Mouse (Mus musculus) intestine, embryonic 15.5 days (tissue): ENCODE measurements around the gene Cdc42se1. TPM values are rescaled to one million over a fixed set of nuclear protein-coding genes. Genes with fewer than 3 reads are reported as not detected.
A peak's percentile ranks its signal among the peaks of the same experiment; 100 is the strongest.

Experiments used
- ATAC-seq: fragments of 200-750 bp; cut with Nextera tagmentation; 2 replicates; pipeline ENCODE4 v1.8.0; 2017; ENCODE audit warnings: moderate TSS enrichment, moderate library complexity
- H3K27ac ChIP-seq: fragments of 300-500 bp; sonication (generic); 2 replicates; pipeline ENCODE4 v1.5.1; 2015; ENCODE audit warnings: mild to moderate bottlenecking, inconsistent platforms
- H3K27me3 ChIP-seq: fragments of 300-500 bp; sonication (generic); replicated peaks from 2 replicates; pipeline ENCODE4 v1.6.1; 2015; ENCODE audit warnings: inconsistent platforms
- H3K36me3 ChIP-seq: fragments of 300-500 bp; sonication (generic); 2 replicates; pipeline ENCODE4 v1.6.1; 2015; ENCODE audit warnings: inconsistent platforms
- H3K4me1 ChIP-seq: fragments of 300-500 bp; sonication (generic); replicated peaks from 2 replicates; pipeline ENCODE4 v1.6.1; 2015; ENCODE audit warnings: inconsistent platforms
- H3K4me2 ChIP-seq: fragments of 300-500 bp; sonication (generic); replicated peaks from 2 replicates; pipeline ENCODE4 v1.6.1; 2015; ENCODE audit warnings: mild to moderate bottlenecking, inconsistent platforms
- H3K4me3 ChIP-seq: fragments of 300-500 bp; sonication (generic); replicated peaks from 2 replicates; pipeline ENCODE4 v1.5.1; 2015; ENCODE audit warnings: inconsistent platforms
- H3K9ac ChIP-seq: fragments of 300-500 bp; sonication (generic); 2 replicates; pipeline ENCODE4 v1.6.1; 2015; ENCODE audit warnings: inconsistent platforms
- H3K9me3 ChIP-seq: fragments of 300-500 bp; sonication (generic); 2 replicates; pipeline ENCODE4 v1.6.1; 2016; ENCODE audit warnings: inconsistent platforms
- WGBS: fragments of 180-500 bp; shearing (Covaris S2); methylation state at CpG from one replicate; pipeline ENCODE4 v1.1.7; 2015; 5-methylcytosine and 5-hydroxymethylcytosine counted together
- polyA plus RNA-seq: library from polyadenylated mRNA; unstranded; fragments of >200 nt; fragmentation: Nextera tagmentation; extraction: Ambion mirVana; gene quantifications from 2 replicates; pipeline ENCODE4 v1.2.1, GENCODE M21; 2015

The Cdc42se1 gene
- polyA plus RNA-seq, result 70.2 and 74.3 TPM in 2 replicates

DNA sequence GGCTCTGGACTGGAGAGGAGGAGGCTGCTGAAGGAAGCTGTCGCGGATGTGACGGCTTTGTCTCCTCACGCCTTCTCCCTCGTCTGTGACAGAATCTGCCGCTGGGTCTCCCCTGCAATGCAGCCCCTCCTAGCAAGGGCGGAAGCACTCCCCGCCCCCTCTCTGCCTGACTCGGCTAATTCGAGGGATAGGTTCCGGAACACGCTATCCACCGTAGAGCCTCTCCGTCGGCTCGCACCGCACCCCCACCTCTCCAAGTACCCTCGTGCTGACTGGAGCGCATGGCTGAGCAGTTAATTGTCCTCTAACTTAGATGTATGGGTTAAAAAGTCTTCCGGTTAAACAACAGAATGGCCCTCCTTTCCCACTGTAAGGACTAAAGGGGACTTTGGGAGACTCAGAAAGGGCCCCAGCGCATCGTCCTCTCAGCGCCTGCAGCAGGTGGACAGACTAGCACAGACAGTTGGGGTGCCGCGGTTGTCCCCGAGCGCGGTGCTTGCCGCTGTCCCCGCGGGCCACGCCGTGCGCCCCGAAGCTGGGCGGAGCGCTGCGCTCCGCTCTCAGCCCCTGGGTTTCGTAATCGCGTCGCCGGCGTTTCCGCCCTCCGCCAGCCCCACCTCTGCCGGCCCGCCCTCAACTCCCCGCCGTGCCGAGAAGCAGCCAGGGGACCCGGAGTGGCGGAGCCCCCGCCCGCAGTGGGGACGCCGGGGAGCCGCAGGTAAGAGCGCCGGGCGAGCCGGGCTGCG lies at the start of gene Cdc42se1:
TSS of gene Cdc42se1 (plus strand) at position 585 of the 746 bp plus-strand sequence.
- Histone ChIP-seq H3K4me2 (peak within 1 kb of the TSS; percentile 86), H3K27me3 (no peaks in the 10 kb centered on the region), H3K4me1 (peaks cover 14% of the 10 kb centered on the region), H3K4me3 (peak within 1 kb of the TSS; percentile 87), H3K27ac (peak within 1 kb of the TSS; percentile 97), H3K9me3 (no peaks in the 10 kb centered on the region), H3K9ac (peak within 1 kb of the TSS; percentile 95), H3K36me3 (peaks cover 25% of the 10 kb centered on the region)
- under 1% methylated on average over 62 of the region's 64 CpGs for WGBS
- peak; percentile 92 for ATAC-seq

DNA sequence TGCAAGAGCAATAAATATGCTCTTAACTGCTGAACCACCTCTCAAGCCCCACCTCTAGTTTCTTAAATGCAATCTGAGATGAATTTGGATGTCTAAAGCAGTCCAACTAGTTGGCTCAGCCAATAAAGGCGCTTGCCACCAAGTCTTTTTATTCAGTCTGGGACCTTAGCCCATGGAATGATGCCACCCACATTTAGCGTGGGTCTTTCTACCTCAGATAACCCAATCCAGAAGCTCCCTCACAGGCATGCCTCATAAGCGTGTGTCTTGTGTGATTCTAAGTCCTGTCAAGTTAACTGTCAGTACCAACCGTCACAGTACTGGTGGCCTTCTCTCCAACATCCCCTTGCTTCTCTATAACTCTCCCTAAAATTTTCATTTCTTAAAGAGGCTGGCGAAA lies 49.6 kb upstream of the Cdc42se1 start:
- Histone ChIP-seq H3K9me3 (no peaks in the 10 kb centered on the region), H3K27me3 (0 out of 2 replicates have a peak, but pooled peaks cover 3% of the 10 kb centered on the region), H3K4me3 (no peak overlapping the region), H3K36me3 (0 out of 2 replicates have a peak, but pooled peaks cover 2% of the 10 kb centered on the region), H3K4me2 (no peak overlapping the region), H3K9ac (no peak overlapping the region), H3K27ac (no peak overlapping the region), H3K4me1 (0 out of 2 replicates have a peak, but pooled peaks cover under 1% of the 10 kb centered on the region)
- no peak for ATAC-seq
- WGBS, result 87% methylated on average over 5 of the region's 5 CpGs

DNA sequence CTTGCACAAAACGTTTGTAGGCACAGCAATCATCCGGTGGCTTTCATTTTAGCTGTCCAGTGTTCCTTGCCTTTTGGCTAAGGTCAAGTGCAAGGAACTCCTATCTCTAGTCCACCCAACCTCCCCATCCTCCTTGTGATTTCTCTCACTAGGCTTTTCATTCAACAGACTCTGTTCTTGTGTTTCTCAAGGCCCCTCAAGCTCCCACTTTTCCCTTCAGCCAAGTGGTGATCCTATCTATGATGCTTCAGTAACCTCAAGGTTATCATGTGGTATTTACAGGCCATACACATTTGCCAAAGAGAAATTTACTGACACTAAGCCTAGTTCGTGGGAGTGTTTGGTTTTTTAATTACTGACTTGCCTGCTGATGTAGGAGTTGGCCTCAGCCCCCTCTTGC lies 48.6 kb upstream of the Cdc42se1 start:
- Histone ChIP-seq H3K9me3 (no peaks in the 10 kb centered on the region), H3K27me3 (no peaks in the 10 kb centered on the region), H3K4me2 (no peak overlapping the region), H3K4me3 (no peak overlapping the region), H3K36me3 (peaks cover 9% of the 10 kb centered on the region; the same call in 1 of the 2 replicates), H3K9ac (no peak overlapping the region), H3K27ac (no peak overlapping the region), H3K4me1 (no peaks in the 10 kb centered on the region)
- ATAC-seq, result no peak
- WGBS, result 56% methylated on average over 3 of the region's 3 CpGs

GRCm38 (mm10) chr3:95181841-95182240 lies 46.7 kb upstream of the Cdc42se1 start:
- no peaks in the 10 kb centered on the region for H3K4me1 ChIP-seq
- no peak for ATAC-seq
- no peaks in the 10 kb centered on the region for H3K9me3 ChIP-seq
- H3K4me3 ChIP-seq, result no peak overlapping the region
- 50% methylated on average over 1 of the region's 1 CpGs for WGBS
- H3K27me3 ChIP-seq, result no peaks in the 10 kb centered on the region
- H3K36me3 ChIP-seq, result peaks cover 16% of the 10 kb centered on the region
- no peak overlapping the region for H3K4me2 ChIP-seq
- H3K27ac ChIP-seq, result no peak overlapping the region
- H3K9ac ChIP-seq, result no peak overlapping the region

- H3K27me3 ChIP-seq, result no peaks in the 10 kb centered on the region
- no peak for ATAC-seq
- no peaks in the 10 kb centered on the region for H3K9me3 ChIP-seq
- no peak overlapping the region for H3K4me2 ChIP-seq
- WGBS, result 91% methylated on average over 9 of the region's 9 CpGs
- H3K36me3 ChIP-seq, result peaks cover 29% of the 10 kb centered on the region
- no peak overlapping the region for H3K27ac ChIP-seq
- no peaks in the 10 kb centered on the region for H3K4me1 ChIP-seq
- no peak overlapping the region for H3K4me3 ChIP-seq
- H3K9ac ChIP-seq, result no peak overlapping the region
Measured at GRCm38 (mm10) chr3:95184796-95185577, 43.5 kb upstream of the Cdc42se1 start.

- H3K9ac ChIP-seq, result no peak overlapping the region
- no peak overlapping the region for H3K4me3 ChIP-seq
- H3K27me3 ChIP-seq, result no peaks in the 10 kb centered on the region
- H3K27ac ChIP-seq, result no peak overlapping the region
- no peak for ATAC-seq
- H3K36me3 ChIP-seq, result peaks cover 34% of the 10 kb centered on the region
- 88% methylated on average over 2 of the region's 2 CpGs for WGBS
- no peaks in the 10 kb centered on the region for H3K4me1 ChIP-seq
- H3K9me3 ChIP-seq, result no peaks in the 10 kb centered on the region
- no peak overlapping the region for H3K4me2 ChIP-seq
Measured at GRCm38 (mm10) chr3:95186100-95186499, 42.4 kb upstream of the Cdc42se1 start.

- H3K4me2 ChIP-seq, result no peak overlapping the region
- no peak overlapping the region for H3K9ac ChIP-seq
- no peaks in the 10 kb centered on the region for H3K9me3 ChIP-seq
- no peak for ATAC-seq
- WGBS, result 86% methylated on average over 6 of the region's 6 CpGs
- peaks cover 34% of the 10 kb centered on the region for H3K36me3 ChIP-seq
- no peaks in the 10 kb centered on the region for H3K27me3 ChIP-seq
- H3K4me3 ChIP-seq, result no peak overlapping the region
- H3K27ac ChIP-seq, result no peak overlapping the region
- no peaks in the 10 kb centered on the region for H3K4me1 ChIP-seq
Measured at GRCm38 (mm10) chr3:95186888-95187287, 41.6 kb upstream of the Cdc42se1 start.

DNA sequence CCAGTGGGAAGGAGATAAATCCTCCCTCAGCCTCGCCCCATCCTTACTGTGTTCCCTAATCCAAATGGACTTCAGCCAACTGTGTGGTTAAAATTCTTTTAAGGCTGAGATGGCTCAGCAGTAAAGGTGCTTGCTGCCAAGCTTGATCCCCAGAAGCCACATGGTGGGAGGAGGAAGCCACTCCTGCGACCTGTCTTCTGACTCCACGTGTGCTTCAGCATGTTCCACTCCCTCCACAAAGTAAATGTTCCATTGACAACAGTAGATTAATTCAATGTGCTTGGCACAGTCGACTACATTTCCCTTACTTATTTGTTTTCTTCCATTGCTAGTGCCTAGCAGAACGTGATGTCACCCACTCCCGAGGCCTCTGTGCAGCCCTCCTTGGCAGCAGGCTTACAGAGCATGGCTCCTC lies 33.8 kb upstream of the Cdc42se1 start:
- H3K36me3 ChIP-seq, result peaks cover 31% of the 10 kb centered on the region
- no peaks in the 10 kb centered on the region for H3K4me1 ChIP-seq
- no peak overlapping the region for H3K27ac ChIP-seq
- H3K9me3 ChIP-seq, result no peaks in the 10 kb centered on the region
- no peak overlapping the region for H3K9ac ChIP-seq
- no peak overlapping the region for H3K4me3 ChIP-seq
- no peaks in the 10 kb centered on the region for H3K27me3 ChIP-seq
- 82% methylated on average over 6 of the region's 6 CpGs for WGBS
- no peak overlapping the region for H3K4me2 ChIP-seq
- no peak for ATAC-seq

- Histone ChIP-seq H3K27ac (no peak overlapping the region), H3K27me3 (no peaks in the 10 kb centered on the region), H3K4me1 (no peaks in the 10 kb centered on the region), H3K9me3 (no peaks in the 10 kb centered on the region), H3K4me2 (no peak overlapping the region), H3K36me3 (peaks cover 32% of the 10 kb centered on the region), H3K4me3 (no peak overlapping the region), H3K9ac (no peak overlapping the region)
- WGBS, result 84% methylated on average over 2 of the region's 2 CpGs
- ATAC-seq, result no peak
Measured at GRCm38 (mm10) chr3:95195772-95196171, 32.8 kb upstream of the Cdc42se1 start.

- Histone ChIP-seq H3K4me3 (no peak overlapping the region), H3K36me3 (peaks cover 56% of the 10 kb centered on the region), H3K9me3 (no peaks in the 10 kb centered on the region), H3K4me2 (no peak overlapping the region), H3K27me3 (no peaks in the 10 kb centered on the region), H3K27ac (no peak overlapping the region), H3K4me1 (no peaks in the 10 kb centered on the region), H3K9ac (no peak overlapping the region)
- ATAC-seq, result no peak
- WGBS, result 67% methylated on average over 1 of the region's 1 CpGs
Measured at GRCm38 (mm10) chr3:95199101-95199500, 29.4 kb upstream of the Cdc42se1 start.

DNA sequence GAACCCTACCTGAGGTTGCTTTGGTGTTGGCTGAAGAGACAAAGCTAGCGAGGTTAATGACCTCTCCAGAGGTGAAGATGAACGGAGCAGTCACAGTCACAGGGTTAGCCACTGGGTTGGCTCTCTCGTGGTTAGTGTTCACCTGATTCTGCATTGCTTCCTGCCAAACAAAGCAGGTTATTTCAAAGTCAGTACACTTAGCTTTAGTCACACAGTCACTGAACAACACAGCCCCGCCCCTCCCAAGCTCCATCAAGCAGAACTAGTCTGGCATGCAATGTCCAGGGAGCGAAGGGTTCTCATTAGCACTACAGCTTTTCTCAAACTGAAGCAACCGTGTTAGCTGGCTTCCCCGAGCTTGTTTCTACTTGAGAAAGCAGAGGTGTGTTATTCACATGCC lies 28.4 kb upstream of the Cdc42se1 start:
- Histone ChIP-seq H3K4me1 (no peaks in the 10 kb centered on the region), H3K4me3 (no peak overlapping the region), H3K27ac (no peak overlapping the region), H3K4me2 (no peak overlapping the region), H3K27me3 (no peaks in the 10 kb centered on the region), H3K9me3 (no peaks in the 10 kb centered on the region), H3K9ac (no peak overlapping the region), H3K36me3 (peaks cover 62% of the 10 kb centered on the region)
- WGBS, result 89% methylated on average over 7 of the region's 7 CpGs
- ATAC-seq, result no peak

DNA sequence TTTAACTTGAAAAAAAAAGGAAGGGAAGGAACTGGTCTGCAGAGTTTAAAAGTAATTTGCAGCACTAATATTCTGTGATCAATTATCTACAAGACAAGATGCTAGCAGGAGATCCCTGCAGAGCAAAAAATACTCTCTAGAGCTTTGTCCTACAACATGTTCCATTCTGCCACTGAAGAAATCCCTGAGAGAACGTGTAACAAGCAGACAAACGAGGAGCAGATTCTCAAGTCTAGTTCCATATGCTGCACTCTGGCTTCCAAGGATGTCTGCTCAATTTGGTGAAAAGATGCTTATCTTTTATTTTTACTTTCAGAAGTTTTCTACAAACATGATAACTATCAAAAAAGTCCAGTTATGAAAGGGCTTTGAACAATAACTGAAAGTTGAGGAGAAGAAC lies 28.0 kb upstream of the Cdc42se1 start:
- H3K36me3 ChIP-seq, result peaks cover 62% of the 10 kb centered on the region
- no peak overlapping the region for H3K4me3 ChIP-seq
- no peaks in the 10 kb centered on the region for H3K4me1 ChIP-seq
- H3K9me3 ChIP-seq, result no peaks in the 10 kb centered on the region
- H3K27ac ChIP-seq, result no peak overlapping the region
- no peak for ATAC-seq
- H3K9ac ChIP-seq, result no peak overlapping the region
- 87% methylated on average over 2 of the region's 2 CpGs for WGBS
- H3K27me3 ChIP-seq, result no peaks in the 10 kb centered on the region
- H3K4me2 ChIP-seq, result no peak overlapping the region
